Mouse (Mus musculus) thymus, postnatal 25 days (tissue): ENCODE measurements around the gene Ctrc.
"Not testable (repeated sequence)": the region's sequence is repeated elsewhere in the genome, so short reads cannot be mapped to it uniquely, and the experiment has no call there.

Experiments
- DNase-seq: peaks from one replicate; pipeline ENCODE4 v3.0.0; 2022

The Ctrc gene

DNA sequence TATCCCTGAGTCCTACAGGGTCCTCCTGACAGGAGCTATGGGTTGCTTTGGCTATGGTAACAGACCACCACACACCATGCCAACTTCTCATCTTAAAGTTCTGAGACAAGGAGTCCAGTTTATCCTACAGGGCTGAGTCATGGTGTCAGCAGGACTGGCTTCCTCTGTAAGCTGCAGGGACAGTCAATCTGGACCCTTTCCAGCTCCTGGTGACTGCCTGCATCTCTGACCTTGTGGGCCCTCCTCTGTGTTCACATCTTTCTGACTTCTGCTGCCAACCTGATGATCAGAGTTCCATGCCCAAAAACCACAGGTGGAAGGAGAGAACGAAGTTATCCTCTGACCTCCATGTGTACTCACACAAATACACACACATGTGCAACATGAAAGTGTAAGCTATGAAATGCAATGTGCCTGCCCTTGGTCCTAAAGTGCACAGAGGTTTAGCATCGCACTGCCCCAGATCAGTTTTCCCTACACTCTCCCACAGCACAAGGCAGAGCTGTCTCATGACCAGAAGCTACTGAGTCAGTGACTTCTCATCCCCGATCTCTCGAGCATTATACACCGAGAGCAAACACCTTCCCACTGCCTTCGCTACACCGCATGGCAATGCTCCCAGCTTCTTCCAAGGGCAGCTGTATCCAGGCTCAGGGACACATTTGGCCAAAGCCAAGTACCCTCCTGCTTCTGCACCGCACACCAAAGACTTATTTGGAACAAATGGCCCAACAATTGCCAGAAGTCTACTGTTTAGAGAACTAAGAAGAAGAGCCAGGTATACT lies 64.8 kb downstream of the Ctrc start:
- no peak for DNase-seq

DNA sequence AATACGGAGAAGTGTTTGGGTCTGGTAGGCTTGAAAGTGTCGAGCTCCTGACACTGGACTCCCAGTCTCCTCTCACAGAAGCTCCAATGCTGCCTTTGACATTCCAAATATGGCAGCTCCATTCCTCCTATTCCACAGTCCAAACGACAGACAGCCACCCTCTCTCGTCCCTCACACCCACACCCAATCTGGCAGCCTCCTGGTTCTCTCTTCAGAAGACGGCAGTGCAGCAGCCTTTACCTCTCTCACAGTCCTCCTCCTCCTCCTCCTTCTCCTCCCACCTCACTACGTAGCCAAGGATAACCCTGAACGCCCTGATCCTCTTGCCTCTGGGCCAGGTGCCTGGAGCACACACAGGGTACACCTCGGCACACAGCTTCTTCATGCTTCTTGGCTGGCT lies 66.3 kb downstream of the Ctrc start:
- no peak for DNase-seq

DNA sequence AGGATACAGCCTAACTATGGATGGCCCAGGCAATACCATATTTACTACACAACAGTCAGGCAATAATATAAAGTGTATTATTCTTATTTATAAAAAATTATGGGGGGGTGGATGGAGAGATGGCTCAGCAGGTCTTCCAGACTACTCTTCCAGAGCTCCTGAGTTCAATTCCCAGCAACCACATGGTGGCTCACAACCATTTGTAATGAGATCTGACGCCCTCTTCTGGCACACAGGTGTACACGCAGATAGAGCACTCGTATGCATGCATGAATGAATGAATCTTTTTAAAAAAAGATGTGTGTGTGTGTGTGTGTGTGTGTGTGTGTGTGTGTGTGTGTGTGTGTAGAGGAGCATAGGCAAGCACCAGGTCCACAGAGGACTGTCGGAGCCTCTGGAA lies 73.1 kb downstream of the Ctrc start:
- DNase-seq: not testable (repeated sequence)

DNA sequence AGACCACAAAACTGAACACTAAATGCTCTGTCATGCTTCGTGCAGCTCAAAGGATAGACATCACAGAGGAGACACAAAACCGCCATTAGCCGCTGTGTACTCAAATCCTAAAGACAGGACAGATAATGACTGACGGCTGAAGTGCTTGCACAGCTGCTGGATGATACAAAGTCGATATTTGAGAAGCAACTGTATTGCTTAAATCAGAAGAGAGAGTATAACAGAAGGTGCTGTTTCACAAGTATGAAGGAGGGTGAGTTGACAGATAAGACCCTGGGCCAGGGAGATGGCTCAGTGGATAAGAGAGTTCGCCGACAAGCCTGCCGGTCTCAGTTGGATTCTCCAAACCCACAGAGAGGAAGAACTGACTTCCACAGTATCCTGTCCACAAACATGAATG lies 74.3 kb downstream of the Ctrc start:
- no peak for DNase-seq

DNA sequence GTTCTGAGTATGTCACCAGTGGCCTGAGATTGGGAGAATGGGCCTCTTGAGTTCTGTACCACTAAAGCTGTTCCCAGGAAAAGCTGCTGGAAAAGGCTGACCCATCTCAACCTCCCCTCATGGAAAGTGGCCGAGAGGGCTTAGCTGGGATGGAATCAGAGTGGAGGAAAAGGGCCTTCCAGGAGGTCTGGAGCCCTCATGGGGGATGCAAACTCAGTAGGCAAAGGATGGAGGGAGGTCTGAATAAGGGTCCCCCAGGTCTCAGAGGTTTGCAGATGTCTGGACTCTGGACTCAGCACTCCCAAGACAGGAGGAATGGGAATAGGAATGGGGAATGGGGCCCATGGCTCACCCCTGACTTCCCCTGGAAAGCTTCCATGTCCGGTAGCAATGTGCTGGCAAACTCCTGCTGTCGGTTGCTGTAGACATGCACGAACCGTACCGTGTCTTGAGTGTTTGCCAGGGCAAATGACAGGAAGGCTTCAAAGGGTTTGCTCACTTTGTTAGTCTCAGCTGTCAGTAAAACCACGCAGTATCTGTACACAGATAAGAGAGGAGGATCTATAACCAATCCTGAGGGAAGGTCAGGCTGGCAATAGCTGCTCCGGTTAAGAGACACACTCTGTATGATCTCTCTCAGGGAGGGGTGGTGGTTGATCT lies 76.5 kb downstream of the Ctrc start:
- no peak for DNase-seq

DNA sequence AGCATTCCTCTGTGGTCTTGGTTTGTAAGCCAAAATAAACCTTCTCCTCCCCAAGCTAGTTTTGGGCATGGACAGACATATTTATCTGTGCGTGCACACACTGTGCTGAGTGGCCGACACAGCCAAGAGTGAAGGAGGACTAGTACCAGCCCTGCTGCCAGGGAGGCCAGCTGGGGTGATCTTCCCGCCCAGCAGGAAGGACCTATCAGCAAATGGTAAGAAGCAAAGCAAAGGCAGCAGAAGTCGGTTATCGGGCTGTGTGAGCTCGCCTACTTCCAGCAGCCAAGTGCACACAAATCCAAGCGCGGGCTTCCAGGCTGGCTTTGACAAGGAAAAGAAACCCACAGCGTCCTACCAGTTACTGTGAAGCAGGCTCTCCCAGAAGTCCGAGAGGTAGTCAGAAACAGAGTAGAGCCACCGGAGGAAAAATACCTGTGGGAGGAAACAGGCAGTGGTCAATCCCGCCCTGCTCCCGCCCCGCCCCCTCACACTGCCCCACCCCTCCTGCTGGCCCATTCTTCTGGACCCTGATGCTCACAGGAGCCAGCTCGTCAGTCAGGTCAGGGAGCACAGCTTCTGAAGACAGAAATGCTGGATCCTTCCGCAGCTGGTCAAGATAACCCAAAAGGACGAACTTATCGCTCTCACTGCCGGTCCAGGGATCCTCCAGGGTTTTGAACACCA lies 78.7 kb downstream of the Ctrc start:
- DNase-seq: no peak

- no peak for DNase-seq
Measured at GRCm38 (mm10) chr4:141766668-141767352, 79.3 kb downstream of the Ctrc start.

- peak; percentile 2 for DNase-seq
Measured at GRCm38 (mm10) chr4:141766316-141766667, 79.9 kb downstream of the Ctrc start.

- no peak for DNase-seq
Measured at GRCm38 (mm10) chr4:141765008-141765407, 81.2 kb downstream of the Ctrc start.
